Mouse (Mus musculus) kidney, adult 2 months (tissue): ENCODE results near the gene Cryga.

Experiments used
- CTCF ChIP-seq: fragments of 200-500 bp; conservative IDR thresholded peaks from 2 replicates; pipeline ENCODE4 v1.5.1; 2011; ENCODE audit warnings: low read depth, mild to moderate bottlenecking, control low read depth, low read length, moderate library complexity, mixed read lengths; ENCODE audit not compliant: insufficient read depth, insufficient read length
- POLR2A ChIP-seq: fragments of 200-500 bp; IDR thresholded peaks from one replicate; pipeline ENCODE4 v1.6.1; 2011; ENCODE audit warnings: low read depth, low read length, control low read depth

DNA sequence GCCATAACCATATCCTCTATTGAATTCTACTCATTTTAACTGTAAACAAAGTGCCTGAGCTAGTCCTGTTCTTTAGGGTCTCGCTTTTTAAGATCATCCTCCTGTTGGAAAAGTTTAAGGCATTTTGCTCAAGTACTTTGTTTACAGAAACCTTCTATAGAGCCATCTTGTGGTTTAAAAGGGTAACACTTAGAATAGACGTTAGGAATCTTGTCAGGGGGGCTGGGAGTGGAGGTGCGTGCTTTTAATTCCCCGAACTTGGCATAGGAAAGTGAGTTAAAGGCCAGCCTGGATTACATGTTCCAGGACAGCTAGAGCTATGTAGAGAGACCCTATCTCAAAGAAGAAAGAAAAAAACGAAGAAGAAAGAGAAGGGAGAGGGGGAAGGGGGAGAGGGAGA is 27.6 kb downstream of the Cryga start:
- TF ChIP-seq POLR2A (no peak), CTCF (no peak)
